Mouse (Mus musculus): ENCODE data around the gene Tmem266.

Tmem266 gene

GRCm38 (mm10) chr9:55326515-55327233 lies at the start of gene Tmem266, which contains the start of gene Nrg4:
Gene Tmem266, plus strand, starts transcription at chr9:55326913.
Gene Nrg4, minus strand, starts transcription at chr9:55326844.
- DNase-seq (ENCODE audit: low read depth): no peak

GRCm38 (mm10) chr9:55277562-55277961 lies 49.2 kb upstream of the Tmem266 start:
- DNase-seq (ENCODE audit: low read depth): no peak

- DNase-seq (ENCODE audit: low read depth): no peak
Measured at GRCm38 (mm10) chr9:55279114-55279825, 47.4 kb upstream of the Tmem266 start.

GRCm38 (mm10) chr9:55283516-55283915 lies 43.2 kb upstream of the Tmem266 start:
- peak; percentile 28 for DNase-seq (ENCODE audit: low read depth)

GRCm38 (mm10) chr9:55285197-55285596 lies 41.5 kb upstream of the Tmem266 start:
- no peak for DNase-seq (ENCODE audit: low read depth)

GRCm38 (mm10) chr9:55289475-55290198 lies 37.1 kb upstream of the Tmem266 start:
- DNase-seq (ENCODE audit: low read depth): no peak

GRCm38 (mm10) chr9:55291966-55292365 lies 34.7 kb upstream of the Tmem266 start:
- no peak for DNase-seq (ENCODE audit: low read depth)

GRCm38 (mm10) chr9:55296221-55296620 lies 30.5 kb upstream of the Tmem266 start:
- DNase-seq (ENCODE audit: low read depth): peak; percentile 72

GRCm38 (mm10) chr9:55307066-55307465 lies 19.6 kb upstream of the Tmem266 start:
- no peak for DNase-seq (ENCODE audit: low read depth)

- no peak for DNase-seq (ENCODE audit: low read depth)
Measured at GRCm38 (mm10) chr9:55307557-55307956, 19.2 kb upstream of the Tmem266 start.

GRCm38 (mm10) chr9:55308455-55308854 lies 18.3 kb upstream of the Tmem266 start:
- DNase-seq (ENCODE audit: low read depth): no peak

GRCm38 (mm10) chr9:55311560-55311959 lies 15.2 kb upstream of the Tmem266 start:
- DNase-seq (ENCODE audit: low read depth): peak; percentile 53

GRCm38 (mm10) chr9:55313619-55314261 lies 13.0 kb upstream of the Tmem266 start:
- DNase-seq (ENCODE audit: low read depth): no peak

GRCm38 (mm10) chr9:55322641-55323040 lies 4.1 kb upstream of the Tmem266 start:
- DNase-seq (ENCODE audit: low read depth): no peak

- no peak for DNase-seq (ENCODE audit: low read depth)
Measured at GRCm38 (mm10) chr9:55324085-55324484, 2.6 kb upstream of the Tmem266 start.

- no peak for DNase-seq (ENCODE audit: low read depth)
Measured at GRCm38 (mm10) chr9:55324516-55324915, 2.2 kb upstream of the Tmem266 start.

GRCm38 (mm10) chr9:55325061-55325460 lies 1.7 kb upstream of the Tmem266 start:
- no peak for DNase-seq (ENCODE audit: low read depth)

GRCm38 (mm10) chr9:55325564-55326514 lies 874 bp upstream of the Tmem266 start:
- DNase-seq (ENCODE audit: low read depth): no peak

GRCm38 (mm10) chr9:55327234-55327615 lies 512 bp downstream of the Tmem266 start:
- no peak for DNase-seq (ENCODE audit: low read depth)

- no peak for DNase-seq (ENCODE audit: low read depth)
Measured at GRCm38 (mm10) chr9:55328151-55328918, 1.6 kb downstream of the Tmem266 start.
